In genomic region chr17:86801876-86802275, GRCm38 (mm10) we compare ENCODE assay signal across 8 mouse cellular contexts. TPM values are rescaled to one million over a fixed set of nuclear protein-coding genes. Genes with fewer than 3 reads are reported as not detected.
DNase-seq lines count a peak whose midpoint lies in the region; ATAC-seq and TF ChIP-seq lines count a peak whose summit lies in the region.

No protein-coding gene starts in this region.

- peak; percentile 22 to 24 for DNase-seq in spleen, adult 2 months (ENCODE audit: low read depth in 1 of 2, low spot score in 2 of 2)
- DNase-seq in spleen, postnatal 4 days (ENCODE audit: low spot score in 2 of 2) = no peak
- peak; percentile 65 for DNase-seq in kidney, postnatal 10 days
- DNase-seq in urinary bladder, postnatal 10 days (ENCODE audit: low spot score) = no peak
- DNase-seq in right cerebral cortex, postnatal 4 days = no peak

- H3K9me3 ChIP-seq in heart, embryonic 12.5 days (replicated peaks) = no peaks in the 10 kb centered on the region
- H3K9me3 ChIP-seq in stomach, embryonic 14.5 days (ENCODE audit: control insufficient read depth, low read depth, low read length) = no peaks in the 10 kb centered on the region

- no peak for ATAC-seq in heart, embryonic 12.5 days (ENCODE audit: insufficient number of reproducible peaks, low FRiP score)
- ATAC-seq in stomach, embryonic 14.5 days (ENCODE audit: insufficient number of reproducible peaks, insufficient read depth, low FRiP score, low read depth) = no peak
- ATAC-seq in granulocyte monocyte progenitor cell, adult 5-6 weeks (replicated peaks; ENCODE audit: poor library complexity, severe bottlenecking) = no peak

- H3K27me3 ChIP-seq in spleen, adult 2 months (ENCODE audit: control insufficient read depth, insufficient read depth, low read length) = no peaks in the 10 kb centered on the region
- H3K27me3 ChIP-seq in heart, embryonic 12.5 days (replicated peaks) = no peaks in the 10 kb centered on the region
- H3K27me3 ChIP-seq in stomach, embryonic 14.5 days (ENCODE audit: control insufficient read depth, insufficient read depth, low read length) = no peaks in the 10 kb centered on the region

- peak overlapping the region; percentile 62 for H3K27ac ChIP-seq in spleen, adult 2 months (ENCODE audit: insufficient read depth, low read length)
- peak overlapping the region; percentile 74 for H3K27ac ChIP-seq in heart, embryonic 12.5 days (ENCODE audit: poor library complexity, severe bottlenecking)
- peak overlapping the region; percentile 46; the same call in 1 of the 2 replicates for H3K27ac ChIP-seq in stomach, embryonic 14.5 days (ENCODE audit: low read length)

- no peak overlapping the region for H3K9ac ChIP-seq in heart, embryonic 12.5 days
- H3K9ac ChIP-seq in stomach, embryonic 14.5 days (replicated peaks; ENCODE audit: low read depth, low read length) = no peak overlapping the region

- H3K36me3 ChIP-seq in spleen, adult 2 months (ENCODE audit: control insufficient read depth, insufficient read depth, low read length) = no peaks in the 10 kb centered on the region
- peaks cover 10% of the 10 kb centered on the region for H3K36me3 ChIP-seq in heart, embryonic 12.5 days
- no peaks in the 10 kb centered on the region for H3K36me3 ChIP-seq in stomach, embryonic 14.5 days (ENCODE audit: control insufficient read depth, insufficient read depth, low read length)

- WGBS in spleen, adult 2 months = 13% methylated on average over 9 of the region's 9 CpGs
- WGBS in heart, embryonic 12.5 days = 21% methylated on average over 9 of the region's 9 CpGs
- WGBS in stomach, embryonic 14.5 days = 62% methylated on average over 9 of the region's 9 CpGs

- no peak overlapping the region for H3K4me3 ChIP-seq in spleen, adult 2 months (ENCODE audit: extremely low read depth, insufficient read depth, insufficient read length)
- H3K4me3 ChIP-seq in heart, embryonic 12.5 days = no peak overlapping the region
- H3K4me3 ChIP-seq in stomach, embryonic 14.5 days (ENCODE audit: low read depth, low read length) = no peak overlapping the region

- peak overlapping the region; percentile 1; the same call in 1 of the 2 replicates for H3K4me2 ChIP-seq in heart, embryonic 12.5 days
- H3K4me2 ChIP-seq in stomach, embryonic 14.5 days (replicated peaks; ENCODE audit: low read depth, low read length) = no peak overlapping the region

- no peak for TF ChIP-seq CTCF in spleen, adult 2 months (IDR thresholded peaks at IDR 0.05; ENCODE audit: extremely low read depth, insufficient read depth, insufficient read length, insufficient replicate concordance)

- no peak for TF ChIP-seq POLR2A in spleen, adult 2 months (IDR thresholded peaks at IDR 0.05; ENCODE audit: low read depth, low read length)

- H3K4me1 ChIP-seq in spleen, adult 2 months (ENCODE audit: control insufficient read depth, insufficient read depth, insufficient read length) = peaks cover 6% of the 10 kb centered on the region; the same call in 1 of the 2 replicates
- peaks cover 38% of the 10 kb centered on the region for H3K4me1 ChIP-seq in heart, embryonic 12.5 days (replicated peaks)
- peaks cover 22% of the 10 kb centered on the region for H3K4me1 ChIP-seq in stomach, embryonic 14.5 days (ENCODE audit: control insufficient read depth, insufficient read depth, low read length)

RNA-seq across cellular contexts. Expression of gene Epas1, which starts 48.4 kb away (rescaled TPM):
- polyA plus RNA-seq in spleen, adult 2 months (2012; rRNA removed) = 39.8 and 40.1 TPM in 2 replicates
- polyA plus RNA-seq in heart, embryonic 12.5 days (2016; fragmentation: Nextera tagmentation; extraction: Ambion mirVana) = 7.2 and 9.6 TPM in 2 replicates
- 8.4 and 9.5 TPM in 2 replicates for polyA plus RNA-seq in stomach, embryonic 14.5 days (2014; fragmentation: Nextera tagmentation; extraction: Ambion mirVana)
- 0.49 TPM in 1 of 2 replicates, not detected in the other for total RNA-seq in granulocyte monocyte progenitor cell, adult 5-6 weeks (2014; fragmentation: Nextera tagmentation)
- total RNA-seq in granulocyte monocyte progenitor cell, adult 5-6 weeks (2017) = under 0.01 and 0.15 TPM in 2 replicates

Comparison
In these comparisons a context has a peak if more than half of its experiments do, and no peak if none do; other contexts are left out.
1. DNase-seq: peak in spleen, adult 2 months (2 of 2) and kidney, postnatal 10 days (single experiment); none in spleen, postnatal 4 days (0 of 2), urinary bladder, postnatal 10 days (single experiment) and right cerebral cortex, postnatal 4 days (single experiment).
2. Peak in every context shown above with its lines, with median percentiles within 50 percentile points of each other: H3K27ac ChIP-seq.